Mouse (Mus musculus) spleen, postnatal 14 days (tissue): ENCODE data around the gene Rhox10.
"Not testable (repeated sequence)": the region's sequence is repeated elsewhere in the genome, so short reads cannot be mapped to it uniquely, and the experiment has no call there.

Experiments used
- DNase-seq, 2 experiments: peaks; one replicate each; pipeline ENCODE4 v3.0.0; 2021 to 2022; ENCODE audit warnings: low spot score in 2 of 2

The Rhox10 gene

DNA sequence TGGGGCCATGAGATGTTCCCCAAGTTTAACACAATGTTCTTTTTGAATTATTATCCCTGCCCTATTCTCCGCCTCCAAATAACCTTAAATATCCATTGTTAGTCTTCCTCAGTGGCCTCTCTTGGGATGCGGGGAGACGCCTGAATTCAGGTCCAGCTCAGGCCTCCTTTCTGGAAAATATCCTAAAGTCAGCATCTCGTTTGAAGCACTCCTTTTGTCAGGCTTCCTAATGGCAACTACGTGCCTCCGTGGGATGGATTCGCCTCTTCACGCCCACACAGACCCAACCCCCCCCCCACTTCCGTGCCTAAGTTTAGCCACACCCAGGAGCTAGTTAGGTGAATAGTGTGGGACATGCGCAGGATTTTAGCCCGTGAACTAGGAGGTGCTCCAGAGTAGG is at the start of gene Rhox10:
Gene Rhox10, plus strand, starts transcription at position 301 of the 400 bp plus-strand sequence.
- no peak for DNase-seq

DNA sequence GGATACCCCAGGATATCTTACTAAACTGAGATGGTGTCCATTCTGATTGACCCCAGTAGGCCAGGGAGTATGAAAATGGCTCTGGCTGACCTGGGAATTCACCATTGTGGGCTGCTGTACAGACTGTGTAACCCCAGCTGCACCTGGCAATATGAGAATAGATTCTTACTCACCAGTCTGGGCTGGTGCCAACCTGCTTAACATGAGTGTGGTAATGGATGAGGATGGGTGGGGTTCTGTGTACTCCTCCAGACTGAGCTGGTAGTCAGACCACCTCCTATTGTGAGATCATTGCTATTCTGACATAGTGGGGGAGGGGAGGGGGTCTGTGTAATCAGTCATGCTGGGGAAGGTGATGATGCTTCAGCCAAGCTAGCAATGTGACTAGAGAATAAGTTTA is 47.7 kb upstream of the Rhox10 start, which contains the start of gene Btg1-ps1:
Gene Btg1-ps1, minus strand, starts transcription at position 219 of the 400 bp plus-strand sequence.
- DNase-seq: not testable (repeated sequence)

DNA sequence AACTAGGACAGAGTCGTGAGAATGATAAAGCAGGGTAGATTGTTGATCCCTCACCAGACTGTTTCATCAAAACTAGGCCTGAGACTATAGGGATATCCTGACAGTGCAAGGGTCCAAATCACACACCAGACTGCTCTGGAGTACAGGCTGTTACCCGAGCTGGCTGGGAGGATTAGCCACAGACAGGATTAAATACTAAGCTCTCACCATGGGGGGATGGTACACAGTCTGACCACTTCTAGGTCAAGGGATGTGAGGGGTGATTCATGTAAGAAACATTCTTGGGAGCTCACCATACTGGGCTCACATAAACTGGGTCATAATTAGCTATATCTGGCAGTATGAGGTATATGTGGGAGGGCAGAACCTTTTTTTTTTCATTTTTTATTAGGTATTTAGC is 32.4 kb upstream of the Rhox10 start:
- DNase-seq: no peak

DNA sequence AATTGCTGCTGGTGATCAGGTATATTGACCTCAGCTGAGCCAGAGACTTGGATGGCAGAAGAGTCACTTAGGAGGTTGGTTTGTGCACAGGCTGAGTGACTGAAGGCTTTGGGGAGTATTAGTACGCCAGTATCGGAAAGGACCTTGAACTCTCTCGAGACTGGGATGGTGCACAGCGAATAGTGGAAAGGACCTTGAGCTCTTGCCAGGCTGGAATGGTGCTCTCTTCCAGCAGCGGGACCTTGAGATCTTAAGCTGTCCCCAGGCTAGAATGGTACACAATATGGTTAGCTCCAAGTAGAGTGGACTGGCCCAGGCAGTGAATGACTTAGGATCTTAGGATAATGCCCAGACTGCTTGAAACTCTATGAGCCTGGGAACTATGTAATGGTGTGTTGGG is 26.6 kb upstream of the Rhox10 start:
- DNase-seq: no peak

DNA sequence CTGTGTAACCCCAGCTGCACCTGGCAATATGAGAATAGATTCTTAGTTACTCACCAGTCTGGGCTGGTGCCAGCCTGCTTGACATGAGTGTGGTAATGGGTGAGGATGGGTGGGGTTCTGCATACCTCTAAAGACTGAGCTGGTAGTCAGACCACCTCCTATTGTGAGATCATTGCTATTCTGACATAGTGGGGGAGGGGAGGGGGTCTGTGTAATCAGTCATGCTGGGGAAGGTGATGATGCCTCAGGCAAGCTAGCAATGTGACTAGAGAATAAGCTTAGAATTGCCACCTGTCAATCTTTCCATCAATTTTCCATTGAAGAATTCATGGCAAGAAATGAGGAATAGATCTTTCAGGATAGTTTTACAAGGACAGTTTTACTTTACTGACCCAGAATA is 23.3 kb upstream of the Rhox10 start, which contains the start of gene Btg1-ps2:
Gene Btg1-ps2, minus strand, starts transcription at position 101 of the 400 bp plus-strand sequence.
- DNase-seq: not testable (repeated sequence)

DNA sequence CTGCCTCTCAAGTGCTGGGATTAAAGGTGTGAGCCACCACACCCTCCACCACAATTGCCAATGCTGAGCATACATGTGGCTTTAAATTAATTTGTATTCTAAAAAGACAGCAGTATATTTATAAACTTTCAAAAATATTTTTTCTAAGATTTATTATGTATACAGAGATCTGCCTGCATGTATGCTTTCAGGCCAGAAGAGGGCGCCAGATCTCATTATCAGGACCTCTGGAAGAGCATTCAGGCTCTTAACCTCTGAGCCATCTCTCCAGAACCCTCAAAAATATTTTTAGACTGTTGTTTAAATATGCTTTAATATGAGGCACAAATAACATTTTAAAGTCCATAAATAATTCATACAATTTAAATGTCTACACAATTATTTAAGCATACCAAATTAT is 4.7 kb upstream of the Rhox10 start:
- no peak for DNase-seq

DNA sequence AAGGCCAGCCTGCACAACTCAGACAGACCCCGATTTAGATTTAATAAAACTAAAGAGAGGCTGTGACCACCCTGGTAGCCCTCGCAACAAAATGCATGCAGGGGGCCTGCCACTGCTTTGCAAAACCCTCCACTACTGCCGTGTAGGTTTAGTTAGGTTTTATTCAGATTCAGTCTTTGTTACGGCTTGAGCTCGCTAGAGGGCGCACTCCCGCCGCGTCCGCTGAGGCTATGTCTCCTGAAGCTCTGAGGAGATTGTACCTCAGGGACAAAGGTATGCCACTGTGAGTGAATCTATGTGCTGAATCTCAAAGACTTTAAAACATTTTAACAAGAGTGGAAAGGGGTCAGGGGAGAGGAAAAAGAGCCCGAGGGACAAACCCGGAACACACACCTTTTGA is 18.0 kb downstream of the Rhox10 start:
- peak in 1 of 2 experiments; percentile 4 for DNase-seq

DNA sequence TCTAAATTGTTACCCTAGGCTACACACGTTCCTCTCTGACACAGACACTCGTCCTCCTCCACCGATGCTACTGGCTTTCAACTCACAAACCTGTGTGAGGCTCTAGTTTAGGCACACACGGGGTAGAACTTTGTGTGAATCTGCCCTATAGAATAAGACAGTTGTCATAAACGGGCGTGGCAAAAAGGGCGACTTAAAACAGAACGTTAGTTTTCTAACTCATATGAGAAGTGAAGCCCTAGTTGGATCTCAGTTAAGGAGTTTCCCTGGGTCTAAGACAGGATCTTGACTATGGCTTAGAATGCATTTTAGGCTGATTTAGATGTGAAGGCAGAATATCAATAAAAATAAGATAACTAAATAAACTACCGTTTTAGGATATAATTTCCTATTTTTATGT is 18.8 kb downstream of the Rhox10 start, which contains the start of gene Rhox11:
Gene Rhox11, minus strand, starts transcription at position 101 of the 400 bp plus-strand sequence.
- DNase-seq: no peak

DNA sequence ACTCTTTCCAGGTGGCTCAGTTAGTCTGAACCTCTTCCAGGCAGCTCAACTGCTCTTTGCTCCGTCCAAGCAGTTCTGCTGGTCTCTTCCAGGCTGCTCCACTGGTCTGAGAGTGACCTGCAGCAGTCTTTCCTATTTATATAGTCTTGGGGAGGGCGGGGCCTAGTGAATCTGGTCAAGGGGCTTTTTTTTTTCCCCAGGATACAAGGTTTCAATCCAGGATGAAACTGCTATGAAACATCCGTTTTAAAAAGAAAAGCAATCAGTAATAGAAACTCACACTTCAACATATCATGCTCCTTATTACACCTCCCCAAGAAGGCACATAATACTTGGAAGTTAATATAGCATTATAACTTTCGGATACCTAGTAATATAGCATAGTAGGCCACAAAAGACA is 44.5 kb downstream of the Rhox10 start, which contains the start of gene Rhox12:
Gene Rhox12, minus strand, starts transcription at position 101 of the 400 bp plus-strand sequence.
- DNase-seq: no peak

DNA sequence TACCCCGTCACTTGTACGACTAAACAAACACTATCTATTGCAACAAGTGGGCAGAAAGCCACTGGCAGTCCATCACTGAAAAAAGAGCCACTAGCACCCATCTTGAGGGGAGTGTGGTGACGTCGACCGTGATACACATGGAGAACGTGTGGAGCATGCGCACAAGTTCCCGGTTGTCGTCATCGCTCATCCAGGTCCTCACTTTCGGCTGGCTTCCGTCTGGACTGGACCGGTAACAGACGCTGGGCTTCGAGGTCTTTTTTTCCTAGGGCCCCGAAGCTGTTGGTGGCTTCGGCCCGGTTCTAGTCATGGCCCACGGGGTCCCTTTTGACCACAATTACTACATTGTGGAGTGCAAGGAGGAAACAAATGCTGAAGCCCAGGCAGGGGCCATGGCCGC is 54.7 kb downstream of the Rhox10 start, which contains the start of gene Rhox13:
Gene Rhox13, plus strand, starts transcription at position 238 of the 400 bp plus-strand sequence.
- DNase-seq: no peak
